Mouse (Mus musculus) embryonic fibroblast, embryonic 13.5 days (primary cell): ENCODE data around the gene Gm17387.

Source experiments
- CTCF ChIP-seq: IDR thresholded peaks from 2 replicates; pipeline ENCODE4 v1.5.1; 2011; ENCODE audit warnings: mild to moderate bottlenecking, control low read depth, low read length, moderate library complexity, borderline replicate concordance; ENCODE audit not compliant: insufficient read depth
- POLR2A ChIP-seq: IDR thresholded peaks from 2 replicates; pipeline ENCODE4 v1.6.1; 2011; ENCODE audit warnings: low read depth, mild to moderate bottlenecking, control low read depth, low read length, moderate library complexity

GRCm38 (mm10) chr7:141028831-141029230 lies at the start of gene Gm17387:
- TF ChIP-seq CTCF (no peak), POLR2A (no peak)
